In the genomic region with DNA sequence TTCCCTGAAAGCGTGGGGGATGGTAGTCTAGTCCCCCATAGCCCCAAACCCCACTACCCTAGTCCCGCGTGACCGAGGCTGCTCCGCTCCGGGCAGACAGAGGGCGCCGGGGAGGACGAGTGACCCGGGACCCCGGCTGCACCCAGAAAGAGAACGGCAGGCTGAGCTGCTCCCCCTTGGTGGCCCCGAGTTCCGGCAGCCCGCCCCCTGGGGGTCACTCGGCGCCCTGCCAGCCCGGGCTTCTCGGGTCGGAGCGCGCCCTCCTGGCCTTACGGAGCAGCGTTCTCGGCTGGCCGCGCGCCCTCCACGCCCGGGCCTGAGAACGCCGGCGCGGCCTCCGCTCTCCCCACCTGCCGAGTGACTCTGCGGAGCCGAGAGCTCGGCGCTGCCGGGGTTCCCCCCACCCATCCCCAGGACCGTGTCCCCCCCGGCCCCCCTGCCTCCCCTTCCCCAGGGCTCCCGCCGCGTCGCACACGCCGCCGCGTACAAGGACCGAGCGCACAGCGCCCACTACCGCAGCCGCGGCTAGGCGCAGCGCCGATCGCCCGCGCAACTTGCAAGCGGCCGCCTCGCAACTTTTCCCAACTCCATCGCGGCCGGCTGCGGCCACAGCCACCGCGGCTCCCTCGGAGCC, we compare ENCODE assay signal across 7 mouse cellular contexts. TPM values are rescaled to one million over a fixed set of nuclear protein-coding genes. Genes with fewer than 3 reads are reported as not detected.
DNase-seq lines count a peak whose midpoint lies in the region; ATAC-seq lines count a peak whose summit lies in the region.

No protein-coding gene starts in this region.

- peaks cover 79% of the 10 kb centered on the region for H3K27me3 ChIP-seq in forebrain, embryonic 15.5 days
- no peaks in the 10 kb centered on the region for H3K27me3 ChIP-seq in limb, embryonic 11.5 days (ENCODE audit: control insufficient read depth, insufficient read depth, low read length)
- H3K27me3 ChIP-seq in midbrain, embryonic 11.5 days (ENCODE audit: control insufficient read depth, insufficient read depth, low read length), result peaks cover 39% of the 10 kb centered on the region

- DNase-seq in Muller cell, postnatal 12 days (ENCODE audit: inconsistent ontology term), result peak; percentile 67
- peak; percentile 58 for DNase-seq in adrenal gland, postnatal 25 days
- peak; percentile 91 for DNase-seq in limb, embryonic 11.5 days (ENCODE audit: low spot score)
- DNase-seq in midbrain, embryonic 11.5 days (ENCODE audit: low spot score, missing footprints), result no peak
- DNase-seq in thymus, adult 18-20 months, result peak; percentile 34 to 39

- H3K4me2 ChIP-seq in forebrain, embryonic 15.5 days (replicated peaks), result peak overlapping the region; percentile 90
- peak overlapping the region; percentile 90 for H3K4me2 ChIP-seq in limb, embryonic 11.5 days (ENCODE audit: low read depth, severe bottlenecking)
- H3K4me2 ChIP-seq in midbrain, embryonic 11.5 days, result peak overlapping the region; percentile 82

- peaks cover 41% of the 10 kb centered on the region for H3K4me1 ChIP-seq in forebrain, embryonic 15.5 days
- peaks cover 47% of the 10 kb centered on the region for H3K4me1 ChIP-seq in limb, embryonic 11.5 days (ENCODE audit: control insufficient read depth, insufficient read depth, low read length)
- H3K4me1 ChIP-seq in midbrain, embryonic 11.5 days (ENCODE audit: control insufficient read depth, insufficient read depth, low read length), result peaks cover 35% of the 10 kb centered on the region

- peak; percentile 84 for ATAC-seq in forebrain, embryonic 15.5 days (replicated peaks)
- peak; percentile 43 to 56 for ATAC-seq in hematopoietic stem cell, adult 5-6 weeks (replicated peaks in 1 of 2; ENCODE audit: insufficient read depth in 1 of 2, low FRiP score in 2 of 2, low TSS enrichment in 1 of 2, low read depth in 1 of 2, poor library complexity in 2 of 2, severe bottlenecking in 2 of 2)
- peak; percentile 58 for ATAC-seq in limb, embryonic 11.5 days (ENCODE audit: insufficient number of reproducible peaks, low FRiP score, low TSS enrichment, low read depth)
- ATAC-seq in midbrain, embryonic 11.5 days (ENCODE audit: low FRiP score), result peak; percentile 80

- H3K9ac ChIP-seq in forebrain, embryonic 15.5 days (replicated peaks), result peak overlapping the region; percentile 34
- H3K9ac ChIP-seq in limb, embryonic 11.5 days (ENCODE audit: low read length), result peak overlapping the region; percentile 98
- peak overlapping the region; percentile 88 for H3K9ac ChIP-seq in midbrain, embryonic 11.5 days (ENCODE audit: low read length)

- WGBS in forebrain, embryonic 15.5 days, result under 1% methylated on average over 59 of the region's 73 CpGs
- 0% methylated on average over 35 of the region's 73 CpGs for WGBS in limb, embryonic 11.5 days
- 0% methylated on average over 27 of the region's 73 CpGs for WGBS in midbrain, embryonic 11.5 days

- H3K4me3 ChIP-seq in forebrain, embryonic 15.5 days, result peak overlapping the region; percentile 48
- H3K4me3 ChIP-seq in limb, embryonic 11.5 days (ENCODE audit: low read depth, low read length), result peak overlapping the region; percentile 77
- peak overlapping the region; percentile 71 for H3K4me3 ChIP-seq in midbrain, embryonic 11.5 days (ENCODE audit: low read depth, low read length)

- H3K27ac ChIP-seq in forebrain, embryonic 15.5 days (replicated peaks), result 0 out of 2 replicates have a peak overlapping the region, but pooled peaks have one; percentile 21
- peak overlapping the region; percentile 100 for H3K27ac ChIP-seq in limb, embryonic 11.5 days (replicated peaks; ENCODE audit: low read depth, low read length)
- peak overlapping the region; percentile 89 for H3K27ac ChIP-seq in midbrain, embryonic 11.5 days (ENCODE audit: low read depth, low read length)

- no peaks in the 10 kb centered on the region for H3K36me3 ChIP-seq in forebrain, embryonic 15.5 days
- no peaks in the 10 kb centered on the region for H3K36me3 ChIP-seq in limb, embryonic 11.5 days (ENCODE audit: control insufficient read depth, insufficient read depth, low read length)
- no peaks in the 10 kb centered on the region for H3K36me3 ChIP-seq in midbrain, embryonic 11.5 days (ENCODE audit: control insufficient read depth, insufficient read depth, low read length)

- H3K9me3 ChIP-seq in forebrain, embryonic 15.5 days, result no peaks in the 10 kb centered on the region
- H3K9me3 ChIP-seq in limb, embryonic 11.5 days (ENCODE audit: control insufficient read depth, low read length), result no peaks in the 10 kb centered on the region
- no peaks in the 10 kb centered on the region for H3K9me3 ChIP-seq in midbrain, embryonic 11.5 days (ENCODE audit: control insufficient read depth, low read length)

RNA-seq across cellular contexts. Expression of gene Mecom, which starts 39.4 kb away (rescaled TPM):
- 4.1 and 7.1 TPM in 2 replicates for total RNA-seq in adrenal gland, postnatal 25 days (2021)
- 2.2 and 2.4 TPM in 2 replicates for polyA plus RNA-seq in forebrain, embryonic 15.5 days (2015; fragmentation: Nextera tagmentation; extraction: Ambion mirVana)
- total RNA-seq in hematopoietic stem cell, adult 5-6 weeks (2017), result 82.2 and 104 TPM in 2 replicates
- polyA plus RNA-seq in limb, embryonic 11.5 days (2014; fragmentation: Nextera tagmentation; extraction: Ambion mirVana), result 218 and 228 TPM in 2 replicates
- 32.7 and 37.1 TPM in 2 replicates for polyA plus RNA-seq in midbrain, embryonic 11.5 days (2014; fragmentation: Nextera tagmentation; extraction: Ambion mirVana)

Comparison
In these comparisons a context has a peak if more than half of its experiments do, and no peak if none do; other contexts are left out.
1. H3K27ac ChIP-seq: peak in every context shown above with its lines; median percentile 100 in limb, embryonic 11.5 days; 89 in midbrain, embryonic 11.5 days; 21 in forebrain, embryonic 15.5 days.
2. H3K9ac ChIP-seq: peak in every context shown above with its lines; median percentile 98 in limb, embryonic 11.5 days; 88 in midbrain, embryonic 11.5 days; 34 in forebrain, embryonic 15.5 days.